Mouse (Mus musculus): Measurements from ENCODE around the gene Gpam. TPM values are rescaled to one million over a fixed set of nuclear protein-coding genes. Genes with fewer than 3 reads are reported as not detected.

Gpam gene
- polyA plus RNA-seq, 1 experiment: 7.9 TPM

DNA sequence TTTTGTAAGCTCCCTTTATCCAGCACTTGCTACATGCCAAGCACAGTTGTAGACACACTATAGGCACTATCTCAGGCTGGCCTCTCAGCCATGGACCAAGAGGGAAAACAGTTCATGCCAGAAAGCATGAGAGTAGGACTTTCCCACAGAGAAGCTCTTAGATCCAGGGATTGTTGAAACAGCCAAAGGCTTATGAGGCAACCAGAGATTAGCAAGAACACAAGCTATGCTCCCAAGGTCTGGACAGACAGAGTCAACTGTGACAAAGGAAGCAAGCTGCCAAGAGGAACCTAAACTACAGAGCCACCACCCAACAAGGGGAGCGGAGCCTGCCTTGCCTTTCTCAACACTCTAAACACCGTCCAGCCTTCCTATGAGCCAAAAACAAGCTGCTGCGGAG lies 21.1 kb downstream of the Gpam start:
- Histone ChIP-seq H3K4me3 (ENCODE audit: low read depth, low read length) (no peak overlapping the region), H3K27me3 (ENCODE audit: control insufficient read depth, insufficient read depth, low read length, poor library complexity, severe bottlenecking) (no peaks in the 10 kb centered on the region), H3K9ac (ENCODE audit: low read depth, poor library complexity, severe bottlenecking) (no peak overlapping the region), H3K27ac (ENCODE audit: insufficient read depth, low read length) (no peak overlapping the region), H3K4me1 (ENCODE audit: control insufficient read depth, insufficient read depth, low read length) (no peaks in the 10 kb centered on the region), H3K9me3 (replicated peaks; ENCODE audit: control insufficient read depth, insufficient read depth, low read length, poor library complexity, severe bottlenecking) (no peaks in the 10 kb centered on the region), H3K36me3 (ENCODE audit: control insufficient read depth, insufficient read depth, low read length, poor library complexity, severe bottlenecking) (no peaks in the 10 kb centered on the region)
- TF ChIP-seq EP300 (IDR thresholded peaks at IDR 0.05; ENCODE audit: insufficient read depth, low read depth, low read length) (no peak), CTCF (IDR thresholded peaks at IDR 0.05; ENCODE audit: low read depth, low read length) (no peak), POLR2A (IDR thresholded peaks at IDR 0.05; ENCODE audit: insufficient read depth, low read length) (no peak)

- Histone ChIP-seq H3K36me3 (ENCODE audit: control insufficient read depth, insufficient read depth, low read length, poor library complexity, severe bottlenecking) (no peaks in the 10 kb centered on the region), H3K27me3 (ENCODE audit: control insufficient read depth, insufficient read depth, low read length, poor library complexity, severe bottlenecking) (no peaks in the 10 kb centered on the region), H3K27ac (ENCODE audit: insufficient read depth, low read length) (no peak overlapping the region), H3K9ac (ENCODE audit: low read depth, poor library complexity, severe bottlenecking) (no peak overlapping the region), H3K4me1 (ENCODE audit: control insufficient read depth, insufficient read depth, low read length) (no peaks in the 10 kb centered on the region), H3K4me3 (ENCODE audit: low read depth, low read length) (no peak overlapping the region), H3K9me3 (replicated peaks; ENCODE audit: control insufficient read depth, insufficient read depth, low read length, poor library complexity, severe bottlenecking) (no peaks in the 10 kb centered on the region)
- TF ChIP-seq POLR2A (IDR thresholded peaks at IDR 0.05; ENCODE audit: insufficient read depth, low read length): no peak
Observed at GRCm38 (mm10) chr19:55103081-55103830, 23.8 kb downstream of the Gpam start.

GRCm38 (mm10) chr19:55101659-55102058 lies 25.4 kb downstream of the Gpam start:
- Histone ChIP-seq H3K9ac (ENCODE audit: low read depth, poor library complexity, severe bottlenecking) (no peak overlapping the region), H3K27ac (ENCODE audit: insufficient read depth, low read length) (no peak overlapping the region), H3K36me3 (ENCODE audit: control insufficient read depth, insufficient read depth, low read length, poor library complexity, severe bottlenecking) (no peaks in the 10 kb centered on the region)

DNA sequence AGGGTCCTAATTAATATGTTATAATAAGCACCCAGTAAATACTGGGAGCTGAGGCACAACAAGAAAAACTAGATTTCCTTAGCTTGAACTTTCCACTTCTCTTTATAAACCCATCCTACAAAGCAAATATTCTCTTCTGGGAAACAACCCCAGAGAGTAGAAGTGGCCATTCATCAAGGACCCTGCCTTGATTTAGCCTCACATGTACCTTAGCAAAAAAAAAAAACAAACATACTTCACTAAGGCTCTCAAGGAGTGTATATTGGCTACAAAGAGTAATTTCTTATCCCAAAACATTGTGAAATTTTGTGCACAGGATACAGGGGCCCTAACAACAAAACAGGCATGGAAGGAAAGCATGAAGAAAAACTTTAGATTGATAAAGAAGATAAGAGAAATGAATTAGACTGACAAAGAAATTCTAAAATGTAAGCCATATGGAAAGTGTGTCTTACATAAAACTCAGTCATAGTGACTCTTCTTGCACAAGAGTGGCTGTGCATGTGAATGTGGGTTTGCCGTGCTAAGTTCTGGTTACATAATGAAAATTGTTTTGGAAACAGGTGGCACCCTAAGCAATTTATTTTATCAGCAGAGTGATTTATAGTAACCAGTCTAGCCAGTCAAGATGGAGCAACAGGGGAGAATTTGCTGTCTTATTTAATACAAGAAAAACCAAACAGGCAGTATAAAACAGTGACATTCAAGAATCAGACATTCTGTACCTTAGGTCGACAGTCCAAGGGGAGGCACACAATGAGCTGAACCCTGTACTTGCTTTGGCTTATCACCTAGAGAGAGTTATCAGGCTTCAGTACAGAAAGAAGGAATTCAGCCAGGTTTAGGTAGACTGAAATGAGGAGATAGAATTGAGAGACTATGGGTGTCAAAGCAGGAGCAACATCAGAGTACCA lies 26.6 kb downstream of the Gpam start:
- Histone ChIP-seq H3K9me3 (replicated peaks; ENCODE audit: control insufficient read depth, insufficient read depth, low read length, poor library complexity, severe bottlenecking) (no peaks in the 10 kb centered on the region), H3K27ac (ENCODE audit: insufficient read depth, low read length) (no peak overlapping the region), H3K4me3 (ENCODE audit: low read depth, low read length) (peak overlapping the region; percentile 81; the same call in 1 of the 2 replicates), H3K27me3 (ENCODE audit: control insufficient read depth, insufficient read depth, low read length, poor library complexity, severe bottlenecking) (no peaks in the 10 kb centered on the region), H3K4me1 (ENCODE audit: control insufficient read depth, insufficient read depth, low read length) (no peaks in the 10 kb centered on the region), H3K36me3 (ENCODE audit: control insufficient read depth, insufficient read depth, low read length, poor library complexity, severe bottlenecking) (no peaks in the 10 kb centered on the region), H3K9ac (ENCODE audit: low read depth, poor library complexity, severe bottlenecking) (peak overlapping the region; percentile 20)
- TF ChIP-seq EP300 (IDR thresholded peaks at IDR 0.05; ENCODE audit: insufficient read depth, low read depth, low read length) (no peak), CTCF (IDR thresholded peaks at IDR 0.05; ENCODE audit: low read depth, low read length) (no peak), POLR2A (IDR thresholded peaks at IDR 0.05; ENCODE audit: insufficient read depth, low read length) (no peak)

More at GRCm38 (mm10) chr19:55101659-55102058, 25.4 kb downstream of the Gpam start:
- Histone ChIP-seq H3K4me1 (ENCODE audit: control insufficient read depth, insufficient read depth, low read length) (no peaks in the 10 kb centered on the region), H3K27me3 (ENCODE audit: control insufficient read depth, insufficient read depth, low read length, poor library complexity, severe bottlenecking) (no peaks in the 10 kb centered on the region), H3K9me3 (replicated peaks; ENCODE audit: control insufficient read depth, insufficient read depth, low read length, poor library complexity, severe bottlenecking) (no peaks in the 10 kb centered on the region), H3K4me3 (ENCODE audit: low read depth, low read length) (no peak overlapping the region)
- TF ChIP-seq POLR2A (IDR thresholded peaks at IDR 0.05; ENCODE audit: insufficient read depth, low read length): no peak
- no peak for TF ChIP-seq CTCF (IDR thresholded peaks at IDR 0.05; ENCODE audit: low read depth, low read length)
- no peak for TF ChIP-seq EP300 (IDR thresholded peaks at IDR 0.05; ENCODE audit: insufficient read depth, low read depth, low read length)

- peak overlapping the region; percentile 20 for H3K9ac ChIP-seq (ENCODE audit: low read depth, poor library complexity, severe bottlenecking)
- no peak for TF ChIP-seq EP300 (IDR thresholded peaks at IDR 0.05; ENCODE audit: insufficient read depth, low read depth, low read length)
- TF ChIP-seq POLR2A (IDR thresholded peaks at IDR 0.05; ENCODE audit: insufficient read depth, low read length): peak; percentile 63
- no peaks in the 10 kb centered on the region for H3K9me3 ChIP-seq (replicated peaks; ENCODE audit: control insufficient read depth, insufficient read depth, low read length, poor library complexity, severe bottlenecking)
- peak overlapping the region; percentile 81 for H3K4me3 ChIP-seq (ENCODE audit: low read depth, low read length)
- no peaks in the 10 kb centered on the region for H3K36me3 ChIP-seq (ENCODE audit: control insufficient read depth, insufficient read depth, low read length, poor library complexity, severe bottlenecking)
- H3K27me3 ChIP-seq (ENCODE audit: control insufficient read depth, insufficient read depth, low read length, poor library complexity, severe bottlenecking): no peaks in the 10 kb centered on the region
- no peak overlapping the region for H3K27ac ChIP-seq (ENCODE audit: insufficient read depth, low read length)
- H3K4me1 ChIP-seq (ENCODE audit: control insufficient read depth, insufficient read depth, low read length): no peaks in the 10 kb centered on the region
Observed at GRCm38 (mm10) chr19:55099184-55100160, 27.6 kb downstream of the Gpam start.
